18 mouse cellular contexts compared by ENCODE assay signal in the genomic region with DNA sequence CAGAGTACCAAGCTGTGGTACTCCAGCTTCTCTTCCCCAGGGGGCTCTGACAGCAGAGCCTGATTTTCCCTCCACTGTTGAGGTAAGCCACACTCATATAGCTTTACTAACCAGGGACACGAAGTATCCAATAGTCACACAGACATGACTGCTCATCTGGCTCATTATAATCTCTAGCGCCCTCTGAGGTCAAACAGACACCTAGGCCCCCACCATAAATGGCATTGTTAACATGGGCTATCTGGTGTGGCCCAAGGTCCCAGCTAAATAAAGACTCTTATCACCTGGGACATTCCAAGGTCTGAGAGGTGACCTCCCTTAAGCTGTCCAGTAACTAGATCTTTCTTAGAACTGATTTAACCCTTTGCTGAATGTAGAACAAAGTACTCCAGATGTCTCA.
DNase-seq lines count a peak whose midpoint lies in the region; ATAC-seq and TF ChIP-seq lines count a peak whose summit lies in the region.
"Had no signal": no experiment of that assay in that cellular context is flagged by ENCODE, and none has a peak within 500 bp of the region (broad histone marks: within the 10 kb centered on the region; RNA-seq: fewer than 3 reads in every experiment).

No protein-coding gene starts in this region.

- no peak overlapping the region for H3K27ac ChIP-seq in heart, adult 2 months
- H3K27ac ChIP-seq in heart, embryonic 11.5 days (ENCODE audit: low read depth, low read length): peak overlapping the region; percentile 4; the same call in 1 of the 2 replicates
- no peak overlapping the region for H3K27ac ChIP-seq in heart, embryonic 15.5 days
- H3K27ac ChIP-seq in forebrain, embryonic 11.5 days (ENCODE audit: low read depth, low read length): no peak overlapping the region
- H3K27ac ChIP-seq: embryonic facial prominence, embryonic 15.5 days; forebrain, embryonic 10.5 days; forebrain, embryonic 15.5 days; hindbrain, embryonic 14.5 days; intestine, embryonic 15.5 days had no signal

- H3K9ac ChIP-seq in heart, adult 2 months (ENCODE audit: low read depth, low read length): no peak overlapping the region
- H3K9ac ChIP-seq in heart, embryonic 11.5 days (ENCODE audit: low read depth, low read length): no peak overlapping the region
- no peak overlapping the region for H3K9ac ChIP-seq in heart, embryonic 15.5 days
- H3K9ac ChIP-seq in forebrain, embryonic 11.5 days (ENCODE audit: low read length): no peak overlapping the region
- H3K9ac ChIP-seq: embryonic facial prominence, embryonic 15.5 days; forebrain, embryonic 15.5 days; hindbrain, embryonic 14.5 days; intestine, embryonic 15.5 days had no signal

- H3K4me2 ChIP-seq in heart, embryonic 11.5 days: no peak overlapping the region
- no peak overlapping the region for H3K4me2 ChIP-seq in heart, embryonic 15.5 days
- H3K4me2 ChIP-seq in forebrain, embryonic 11.5 days (ENCODE audit: low read depth, low read length, severe bottlenecking): no peak overlapping the region
- H3K4me2 ChIP-seq: embryonic facial prominence, embryonic 15.5 days; forebrain, embryonic 15.5 days; hindbrain, embryonic 14.5 days; intestine, embryonic 15.5 days had no signal

- intact Hi-C loops in heart, adult 2 months (cut with DNase I): no loop called here
- intact Hi-C loops in heart, postnatal 36 days (cut with DNase I): no loop called here

- 16% methylated on average over 2 of the region's 2 CpGs for WGBS in heart, adult 2 months
- 12% methylated on average over 2 of the region's 2 CpGs for WGBS in heart, embryonic 11.5 days (ENCODE audit: insufficient replicate concordance)
- WGBS in heart, embryonic 15.5 days: 7% methylated on average over 2 of the region's 2 CpGs
- WGBS in forebrain, embryonic 11.5 days: 53% methylated on average over 2 of the region's 2 CpGs

- H3K4me3 ChIP-seq in heart, adult 2 months: no peak overlapping the region
- no peak overlapping the region for H3K4me3 ChIP-seq in heart, embryonic 11.5 days (ENCODE audit: low read depth, low read length)
- H3K4me3 ChIP-seq in heart, embryonic 15.5 days: no peak overlapping the region
- no peak overlapping the region for H3K4me3 ChIP-seq in forebrain, embryonic 11.5 days (ENCODE audit: low read depth, low read length)
- H3K4me3 ChIP-seq: embryonic facial prominence, embryonic 15.5 days; erythroblast, embryonic 14.5 days; forebrain, embryonic 10.5 days; forebrain, embryonic 15.5 days; intestine, embryonic 15.5 days had no signal

- no peak for TF ChIP-seq POLR2A in heart, adult 2 months (IDR thresholded peaks at IDR 0.05; ENCODE audit: insufficient read depth, low read depth, low read length)

- no peak for DNase-seq in heart, adult 2 months
- no peak for DNase-seq in heart, postnatal 36 days
- no peak for DNase-seq in forebrain, embryonic 11.5 days (ENCODE audit: low spot score)
- no peak for DNase-seq in spleen, postnatal 14 days (ENCODE audit: low spot score in 2 of 2)
- DNase-seq: adrenal gland, adult 8-10 months; adrenal gland, postnatal 36 days; cerebellum, adult 2 months; cerebellum, postnatal 10 days; gastrocnemius, postnatal 36 days; kidney, adult 18-20 months had no signal

- H3K9me3 ChIP-seq in heart, embryonic 11.5 days (replicated peaks; ENCODE audit: control insufficient read depth, low read length): no peaks in the 10 kb centered on the region
- H3K9me3 ChIP-seq in heart, embryonic 15.5 days (replicated peaks): no peaks in the 10 kb centered on the region
- H3K9me3 ChIP-seq in forebrain, embryonic 11.5 days (ENCODE audit: control insufficient read depth, low read length): no peaks in the 10 kb centered on the region
- H3K9me3 ChIP-seq: embryonic facial prominence, embryonic 15.5 days; forebrain, embryonic 10.5 days; forebrain, embryonic 15.5 days; intestine, embryonic 15.5 days had no signal

- H3K27me3 ChIP-seq in heart, adult 2 months (ENCODE audit: control insufficient read depth, insufficient read depth, low read length): no peaks in the 10 kb centered on the region
- H3K27me3 ChIP-seq in heart, embryonic 11.5 days (ENCODE audit: control insufficient read depth, insufficient read depth, low read length): no peaks in the 10 kb centered on the region
- 0 out of 2 replicates have a peak, but pooled peaks cover 8% of the 10 kb centered on the region for H3K27me3 ChIP-seq in heart, embryonic 15.5 days
- no peaks in the 10 kb centered on the region for H3K27me3 ChIP-seq in forebrain, embryonic 11.5 days (ENCODE audit: control insufficient read depth, insufficient read depth, low read length)
- H3K27me3 ChIP-seq: forebrain, embryonic 15.5 days; intestine, embryonic 15.5 days had no signal

- TF ChIP-seq CTCF in heart, adult 2 months (IDR thresholded peaks at IDR 0.05): 0 out of 2 replicates have a peak, but pooled peaks have one; percentile 5

- ATAC-seq in heart, embryonic 11.5 days (replicated peaks; ENCODE audit: insufficient number of reproducible peaks, low FRiP score, low TSS enrichment): peak; percentile 53; the same call in 1 of the 2 replicates
- ATAC-seq in heart, embryonic 15.5 days (replicated peaks; ENCODE audit: insufficient number of reproducible peaks, insufficient read depth, low FRiP score, low read depth): 0 out of 2 replicates have a peak, but pooled peaks have one; percentile 21
- ATAC-seq in forebrain, embryonic 11.5 days (replicated peaks; ENCODE audit: low FRiP score): no peak
- ATAC-seq: forebrain, embryonic 15.5 days; intestine, embryonic 15.5 days had no signal

- no peak for TF ChIP-seq EP300 in heart, adult 2 months (IDR thresholded peaks at IDR 0.05; ENCODE audit: insufficient read depth, low read depth, low read length)

- peaks cover under 1% of the 10 kb centered on the region; the same call in 1 of the 2 replicates for H3K4me1 ChIP-seq in heart, adult 2 months (ENCODE audit: control insufficient read depth, insufficient read depth, low read length)
- H3K4me1 ChIP-seq in heart, embryonic 11.5 days (ENCODE audit: control insufficient read depth, insufficient read depth, low read length): peaks cover 15% of the 10 kb centered on the region; the same call in 1 of the 2 replicates
- peaks cover 22% of the 10 kb centered on the region for H3K4me1 ChIP-seq in heart, embryonic 15.5 days (replicated peaks)
- no peaks in the 10 kb centered on the region for H3K4me1 ChIP-seq in forebrain, embryonic 11.5 days (replicated peaks; ENCODE audit: control insufficient read depth, insufficient read depth, low read length)
- H3K4me1 ChIP-seq: forebrain, embryonic 15.5 days had no signal

- H3K36me3 ChIP-seq in heart, adult 2 months (ENCODE audit: control insufficient read depth, insufficient read depth, low read length): no peaks in the 10 kb centered on the region
- no peaks in the 10 kb centered on the region for H3K36me3 ChIP-seq in heart, embryonic 11.5 days (ENCODE audit: control insufficient read depth, insufficient read depth, low read length)
- H3K36me3 ChIP-seq in heart, embryonic 15.5 days: no peaks in the 10 kb centered on the region
- no peaks in the 10 kb centered on the region for H3K36me3 ChIP-seq in forebrain, embryonic 11.5 days (ENCODE audit: control insufficient read depth, insufficient read depth, low read length)
- H3K36me3 ChIP-seq: embryonic facial prominence, embryonic 15.5 days; forebrain, embryonic 10.5 days; forebrain, embryonic 15.5 days; intestine, embryonic 15.5 days had no signal

- no peaks in the 10 kb centered on the region for H3K79me2 ChIP-seq in heart, adult 2 months (replicated peaks; ENCODE audit: control insufficient read depth, insufficient read depth, low read length)
